Mouse (Mus musculus) testis, postnatal 14 days (tissue): Measurements from ENCODE around the gene Gli2.

ENCODE experiments used
- DNase-seq: peaks from one replicate; pipeline ENCODE4 v3.0.0; 2021; ENCODE audit warnings: low spot score

Gene Gli2

GRCm38 (mm10) chr1:119053402-119053841 lies at the start of gene Gli2:
Gene Gli2 (minus strand): TSS chr1:119053619.
- peak; percentile 85 for DNase-seq

GRCm38 (mm10) chr1:119097921-119098521 lies 44.6 kb upstream of the Gli2 start:
- DNase-seq: peak; percentile 26

- DNase-seq: peak; percentile 34
These were observed 40.3 kb upstream of the Gli2 start for GRCm38 (mm10) chr1:119093739-119094138.

- peak; percentile 26 for DNase-seq
These were observed 36.6 kb upstream of the Gli2 start for GRCm38 (mm10) chr1:119089887-119090620.

- peak; percentile 63 for DNase-seq
These were observed 34.1 kb upstream of the Gli2 start for GRCm38 (mm10) chr1:119087539-119087938.

- no peak for DNase-seq
These were observed 32.4 kb upstream of the Gli2 start for GRCm38 (mm10) chr1:119085771-119086170.

- DNase-seq: no peak
These were observed 30.1 kb upstream of the Gli2 start for GRCm38 (mm10) chr1:119083468-119083921.

GRCm38 (mm10) chr1:119082231-119082991 lies 29.0 kb upstream of the Gli2 start:
- DNase-seq: no peak

GRCm38 (mm10) chr1:119077933-119078332 lies 24.5 kb upstream of the Gli2 start:
- DNase-seq: no peak

- DNase-seq: no peak
These were observed 22.9 kb upstream of the Gli2 start for GRCm38 (mm10) chr1:119076333-119076732.

- DNase-seq: no peak
These were observed 22.5 kb upstream of the Gli2 start for GRCm38 (mm10) chr1:119075916-119076315.

GRCm38 (mm10) chr1:119075500-119075899 lies 22.1 kb upstream of the Gli2 start:
- no peak for DNase-seq

- no peak for DNase-seq
These were observed 21.5 kb upstream of the Gli2 start for GRCm38 (mm10) chr1:119074910-119075309.

- no peak for DNase-seq
These were observed 20.5 kb upstream of the Gli2 start for GRCm38 (mm10) chr1:119073876-119074275.

- peak; percentile 35 for DNase-seq
These were observed 11.7 kb upstream of the Gli2 start for GRCm38 (mm10) chr1:119064892-119065671.

GRCm38 (mm10) chr1:119056491-119056890 lies 3.1 kb upstream of the Gli2 start:
- no peak for DNase-seq

- DNase-seq: no peak
These were observed 2.4 kb upstream of the Gli2 start for GRCm38 (mm10) chr1:119055801-119056200.

- no peak for DNase-seq
These were observed 1.0 kb upstream of the Gli2 start for GRCm38 (mm10) chr1:119054468-119054867.

GRCm38 (mm10) chr1:119053872-119054354 lies 494 bp upstream of the Gli2 start:
- peak; percentile 48 for DNase-seq

GRCm38 (mm10) chr1:119052631-119053177 lies 715 bp downstream of the Gli2 start:
- DNase-seq: peak; percentile 14

GRCm38 (mm10) chr1:119051938-119052551 lies 1.4 kb downstream of the Gli2 start:
- no peak for DNase-seq
